Mouse (Mus musculus) hindbrain, embryonic 13.5 days (tissue): ENCODE results near the gene Itga9. TPM values are rescaled to one million over a fixed set of nuclear protein-coding genes. Genes with fewer than 3 reads are reported as not detected.

Experiments
- ATAC-seq: fragments of 200-750 bp; cut with Nextera tagmentation; 2 replicates; pipeline ENCODE4 v1.8.0; 2017; ENCODE audit warnings: moderate TSS enrichment; ENCODE audit not compliant: low FRiP score
- H3K27ac ChIP-seq: fragments of 300-500 bp; sonication (generic); 2 replicates; pipeline ENCODE4 v1.5.1; 2015; ENCODE audit warnings: inconsistent platforms, mild to moderate bottlenecking, moderate library complexity
- H3K27me3 ChIP-seq: fragments of 300-500 bp; sonication (generic); 2 replicates; pipeline ENCODE4 v1.6.1; 2015; ENCODE audit warnings: mild to moderate bottlenecking, inconsistent platforms
- H3K36me3 ChIP-seq: fragments of 300-500 bp; sonication (generic); 2 replicates; pipeline ENCODE4 v1.6.1; 2015; ENCODE audit warnings: mild to moderate bottlenecking, inconsistent platforms
- H3K4me1 ChIP-seq: fragments of 300-500 bp; sonication (generic); replicated peaks from 2 replicates; pipeline ENCODE4 v1.6.1; 2015; ENCODE audit warnings: inconsistent platforms
- H3K4me2 ChIP-seq: fragments of 300-500 bp; sonication (generic); 2 replicates; pipeline ENCODE4 v1.6.1; 2015; ENCODE audit warnings: inconsistent platforms, mild to moderate bottlenecking, moderate library complexity
- H3K4me3 ChIP-seq: fragments of 300-500 bp; sonication (generic); 2 replicates; pipeline ENCODE4 v1.5.1; 2015; ENCODE audit warnings: mild to moderate bottlenecking, inconsistent platforms
- H3K9ac ChIP-seq: fragments of 300-500 bp; sonication (generic); 2 replicates; pipeline ENCODE4 v1.6.1; 2015; ENCODE audit warnings: mild to moderate bottlenecking, inconsistent platforms
- H3K9me3 ChIP-seq: fragments of 300-500 bp; sonication (generic); 2 replicates; pipeline ENCODE4 v1.6.1; 2016; ENCODE audit warnings: inconsistent platforms
- WGBS: fragments of 180-500 bp; shearing (Covaris S2); methylation state at CpG from one replicate; pipeline ENCODE4 v1.1.7; 2015; 5-methylcytosine and 5-hydroxymethylcytosine counted together
- polyA plus RNA-seq: library from polyadenylated mRNA; unstranded; fragments of >200 nt; fragmentation: Nextera tagmentation; extraction: Ambion mirVana; gene quantifications from 2 replicates; pipeline ENCODE4 v1.2.1, GENCODE M21; 2015

Itga9 gene
- polyA plus RNA-seq, 1 experiment from 2014 or later: 1.8 TPM

DNA sequence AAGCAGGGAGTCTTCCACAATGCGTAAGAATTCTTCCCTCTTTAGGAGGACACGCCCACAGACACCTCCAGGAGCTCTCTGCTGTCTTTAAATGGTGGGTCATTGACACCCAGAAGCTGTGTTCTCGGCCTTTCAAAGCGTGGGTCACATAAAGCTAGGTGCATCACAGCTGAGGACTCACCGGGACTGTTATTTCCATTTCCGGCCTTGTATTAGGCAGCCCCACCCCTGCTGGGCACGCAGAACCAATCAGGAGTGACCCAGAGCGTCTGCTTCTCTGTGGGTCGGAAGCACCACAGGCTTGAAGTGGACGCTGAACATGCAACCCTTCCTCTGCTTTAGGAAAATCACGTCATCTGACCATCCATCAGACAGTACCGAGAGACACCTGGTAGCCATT, 255.7 kb downstream of the Itga9 start:
- no peak for ATAC-seq
- Histone ChIP-seq H3K27me3 (no peaks in the 10 kb centered on the region), H3K27ac (no peak overlapping the region), H3K4me2 (no peak overlapping the region), H3K9ac (no peak overlapping the region), H3K36me3 (no peaks in the 10 kb centered on the region), H3K4me3 (no peak overlapping the region), H3K9me3 (no peaks in the 10 kb centered on the region), H3K4me1 (peaks cover 16% of the 10 kb centered on the region)
- WGBS: 84% methylated on average over 12 of the region's 12 CpGs

DNA sequence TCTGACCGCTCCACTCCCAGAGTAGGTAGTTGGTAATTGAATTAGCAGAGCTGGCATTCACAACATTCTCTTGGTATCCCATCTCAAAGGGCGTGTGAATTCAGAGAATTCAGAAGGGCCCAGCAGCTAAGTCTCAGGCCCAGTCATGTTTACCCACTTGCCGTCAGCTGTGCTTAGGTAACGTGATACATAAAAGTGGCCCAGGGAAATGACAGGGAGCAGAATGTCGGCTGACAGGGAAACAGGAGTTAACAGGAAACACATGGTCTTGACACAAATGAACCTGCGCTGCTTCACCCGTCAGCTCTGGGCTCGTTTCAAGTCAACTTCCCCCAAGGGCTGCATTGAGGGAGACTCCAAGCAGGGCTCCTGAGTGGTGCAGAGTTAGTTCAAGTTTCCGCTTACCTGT, 256.4 kb downstream of the Itga9 start:
- no peak for ATAC-seq
- no peaks in the 10 kb centered on the region for H3K27me3 ChIP-seq

DNA sequence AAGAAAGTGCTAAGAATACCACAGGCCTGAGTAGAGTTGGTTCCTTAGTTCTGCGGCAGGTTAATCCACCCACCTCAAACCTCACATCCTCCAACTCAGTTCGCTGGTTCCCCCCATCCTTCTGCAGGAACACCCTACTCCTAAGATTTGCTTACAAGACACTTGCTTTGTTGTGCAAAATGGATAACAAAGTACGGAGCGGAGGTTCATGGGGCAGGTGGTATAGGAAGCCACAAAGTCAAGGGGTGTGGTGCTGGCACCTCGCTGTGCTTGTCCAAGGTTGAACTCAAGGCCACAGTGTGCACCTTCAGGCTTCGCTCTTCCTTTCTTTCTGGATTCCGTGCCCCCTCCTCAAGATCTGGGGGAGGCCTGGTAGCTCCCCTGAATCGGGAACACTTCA, 257.0 kb downstream of the Itga9 start:
- no peaks in the 10 kb centered on the region for H3K27me3 ChIP-seq
- no peaks in the 10 kb centered on the region for H3K36me3 ChIP-seq
- peaks cover 16% of the 10 kb centered on the region for H3K4me1 ChIP-seq
- no peaks in the 10 kb centered on the region for H3K9me3 ChIP-seq
- WGBS: 97% methylated on average over 8 of the region's 8 CpGs
- no peak overlapping the region for H3K4me3 ChIP-seq
- no peak overlapping the region for H3K4me2 ChIP-seq
- no peak overlapping the region for H3K9ac ChIP-seq
- ATAC-seq: no peak
- no peak overlapping the region for H3K27ac ChIP-seq

More for the DNA sequence above, 256.4 kb downstream of the Itga9 start:
- Histone ChIP-seq H3K9ac (no peak overlapping the region), H3K9me3 (no peaks in the 10 kb centered on the region), H3K4me3 (no peak overlapping the region), H3K4me1 (peaks cover 16% of the 10 kb centered on the region), H3K4me2 (no peak overlapping the region), H3K27ac (no peak overlapping the region), H3K36me3 (no peaks in the 10 kb centered on the region)
- 73% methylated on average over 9 of the region's 9 CpGs for WGBS

DNA sequence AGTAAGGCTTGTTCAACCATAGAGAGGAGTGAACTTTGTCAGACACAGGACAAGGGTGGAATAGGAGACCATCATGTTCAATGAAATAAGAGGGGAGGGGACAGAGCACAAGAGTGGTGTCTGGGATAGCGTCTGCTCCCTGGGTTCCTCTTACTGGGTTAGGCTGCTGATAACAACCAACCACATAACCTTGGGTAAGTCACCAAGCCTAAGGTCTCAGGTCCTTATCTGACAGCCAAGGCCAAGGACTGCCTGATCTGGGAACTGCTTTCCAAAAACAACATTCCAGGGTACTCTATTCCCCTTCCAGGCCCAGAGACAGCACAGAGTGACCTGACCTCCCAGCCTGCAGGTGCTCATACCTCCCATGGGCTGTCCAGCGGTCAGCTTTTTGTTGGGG, 260.5 kb downstream of the Itga9 start:
- 92% methylated on average over 2 of the region's 2 CpGs for WGBS

DNA sequence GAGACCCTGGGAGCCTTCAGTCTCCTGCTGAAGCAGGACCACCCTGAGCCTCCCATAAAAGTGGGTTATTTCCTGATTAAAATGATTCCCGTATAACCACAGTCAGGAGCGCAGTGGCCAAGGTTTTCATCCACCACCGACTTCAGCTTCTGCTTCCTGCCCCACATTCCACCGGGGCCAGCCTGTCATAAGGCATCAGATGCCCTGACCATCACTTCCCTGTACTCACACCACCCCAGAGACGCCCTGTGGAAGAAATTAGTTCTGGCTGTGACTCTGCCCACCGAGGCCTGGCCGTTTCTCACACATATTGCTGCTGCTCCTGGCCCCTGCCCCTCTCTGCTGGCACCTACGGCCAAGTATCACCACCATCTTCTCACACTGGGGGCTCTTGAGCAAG, 261.4 kb downstream of the Itga9 start:
- Histone ChIP-seq H3K27ac (no peak overlapping the region), H3K9me3 (no peaks in the 10 kb centered on the region), H3K9ac (no peak overlapping the region), H3K27me3 (no peaks in the 10 kb centered on the region), H3K4me2 (no peak overlapping the region), H3K4me1 (no peaks in the 10 kb centered on the region), H3K36me3 (no peaks in the 10 kb centered on the region), H3K4me3 (no peak overlapping the region)
- no peak for ATAC-seq
- 82% methylated on average over 8 of the region's 8 CpGs for WGBS

More for the DNA sequence above, 260.5 kb downstream of the Itga9 start:
- ATAC-seq: no peak
- Histone ChIP-seq H3K27ac (no peak overlapping the region), H3K36me3 (no peaks in the 10 kb centered on the region), H3K4me2 (no peak overlapping the region), H3K27me3 (no peaks in the 10 kb centered on the region), H3K4me1 (0 out of 2 replicates have a peak, but pooled peaks cover 1% of the 10 kb centered on the region), H3K4me3 (no peak overlapping the region), H3K9ac (no peak overlapping the region), H3K9me3 (no peaks in the 10 kb centered on the region)

DNA sequence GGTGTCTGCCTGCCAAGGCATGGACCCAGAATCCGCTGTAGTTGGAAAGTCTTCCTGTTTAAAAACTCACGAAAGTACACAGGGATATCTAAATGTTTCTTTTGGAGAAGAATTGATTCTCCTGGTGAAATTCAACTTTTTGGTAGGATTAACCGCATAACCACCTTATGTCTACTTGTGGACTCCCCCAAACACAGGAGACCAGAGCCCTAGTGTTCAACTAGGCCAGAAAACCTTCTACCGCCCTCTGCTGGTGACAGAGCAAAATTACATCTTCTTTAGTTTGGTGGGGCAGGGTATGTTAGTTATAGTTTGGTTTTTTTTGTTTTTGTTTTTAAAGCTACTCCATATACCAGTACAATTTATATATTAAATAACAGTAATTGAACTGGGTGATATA, 264.6 kb downstream of the Itga9 start:
- H3K4me2 ChIP-seq: no peak overlapping the region
- WGBS: 62% methylated on average over 4 of the region's 4 CpGs
- no peaks in the 10 kb centered on the region for H3K4me1 ChIP-seq
- no peak overlapping the region for H3K27ac ChIP-seq
- ATAC-seq: no peak
- no peaks in the 10 kb centered on the region for H3K36me3 ChIP-seq
- H3K9ac ChIP-seq: no peak overlapping the region
- H3K9me3 ChIP-seq: no peaks in the 10 kb centered on the region
- H3K4me3 ChIP-seq: no peak overlapping the region
- no peaks in the 10 kb centered on the region for H3K27me3 ChIP-seq

DNA sequence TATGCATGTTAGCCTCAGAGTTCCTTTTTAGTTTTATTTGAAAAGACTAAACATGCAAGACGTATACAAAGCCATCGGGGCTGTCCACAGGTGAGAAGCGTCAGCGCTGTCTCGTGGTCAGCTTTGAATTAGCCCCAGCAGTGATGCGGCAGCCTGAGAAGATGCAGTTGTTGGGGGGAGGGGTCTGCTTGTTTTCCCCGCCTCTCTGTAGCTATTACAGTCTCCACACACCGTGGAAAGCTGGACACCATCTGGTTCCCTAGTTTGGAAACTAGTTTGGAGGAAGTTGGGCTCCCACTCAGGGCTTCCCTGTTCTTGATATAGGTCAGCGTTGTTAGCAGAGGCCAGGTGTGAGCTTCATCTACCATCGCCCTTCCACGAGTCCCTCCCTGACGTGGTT, 266.5 kb downstream of the Itga9 start:
- WGBS: 86% methylated on average over 12 of the region's 12 CpGs

DNA sequence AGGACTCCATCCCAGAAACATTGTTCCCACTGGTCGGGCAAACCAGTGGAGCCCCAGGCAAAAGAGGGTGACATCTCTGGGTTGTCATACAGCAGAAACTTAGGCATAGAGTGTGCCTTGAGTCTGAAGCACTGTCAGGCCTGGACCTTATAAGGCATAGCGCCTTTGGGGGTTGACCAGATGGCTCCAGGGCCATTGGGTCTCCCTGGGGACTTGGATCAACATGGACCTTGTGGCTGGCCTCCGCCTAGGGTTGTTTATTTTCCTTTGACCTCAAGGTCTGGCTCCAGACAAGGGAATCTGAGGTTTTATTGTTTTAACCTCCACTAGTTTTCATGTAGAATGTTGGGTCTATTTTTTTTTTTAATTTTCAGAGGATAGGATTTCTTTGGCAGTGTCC, 267.1 kb downstream of the Itga9 start:
- peaks cover 12% of the 10 kb centered on the region for H3K4me1 ChIP-seq
- no peak for ATAC-seq
- no peaks in the 10 kb centered on the region for H3K9me3 ChIP-seq
- H3K9ac ChIP-seq: no peak overlapping the region
- no peak overlapping the region for H3K4me3 ChIP-seq
- no peak overlapping the region for H3K27ac ChIP-seq
- H3K4me2 ChIP-seq: no peak overlapping the region
- no peaks in the 10 kb centered on the region for H3K27me3 ChIP-seq
- WGBS: 77% methylated on average over 3 of the region's 3 CpGs
- H3K36me3 ChIP-seq: no peaks in the 10 kb centered on the region

More for the DNA sequence above, 266.5 kb downstream of the Itga9 start:
- H3K36me3 ChIP-seq: no peaks in the 10 kb centered on the region
- no peak overlapping the region for H3K4me2 ChIP-seq
- H3K9ac ChIP-seq: no peak overlapping the region
- no peak overlapping the region for H3K4me3 ChIP-seq
- no peaks in the 10 kb centered on the region for H3K27me3 ChIP-seq
- no peak overlapping the region for H3K27ac ChIP-seq
- H3K4me1 ChIP-seq: peaks cover 12% of the 10 kb centered on the region
- no peak for ATAC-seq
- H3K9me3 ChIP-seq: no peaks in the 10 kb centered on the region

DNA sequence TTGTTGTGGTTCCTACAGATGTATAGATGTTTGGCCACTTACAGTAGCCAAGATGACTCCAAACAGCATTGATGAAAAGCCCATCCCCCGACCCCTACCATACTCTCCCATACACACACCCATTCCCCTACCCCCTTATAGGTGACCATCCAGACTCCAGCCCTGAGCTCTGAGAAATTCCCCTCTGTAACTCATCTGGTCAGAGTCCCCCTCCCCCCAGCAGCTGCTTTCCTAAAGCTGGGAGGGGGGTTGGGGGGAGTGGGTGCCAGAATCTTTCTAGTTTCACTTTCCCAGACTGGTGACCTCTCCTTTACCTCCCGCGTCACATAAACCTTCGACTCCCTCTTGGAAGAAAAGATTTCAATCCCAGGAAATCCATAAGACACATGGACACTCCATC, 269.2 kb downstream of the Itga9 start:
- Histone ChIP-seq H3K36me3 (no peaks in the 10 kb centered on the region), H3K4me1 (peaks cover 12% of the 10 kb centered on the region), H3K27ac (no peak overlapping the region), H3K4me2 (no peak overlapping the region), H3K27me3 (no peaks in the 10 kb centered on the region), H3K4me3 (no peak overlapping the region), H3K9me3 (no peaks in the 10 kb centered on the region), H3K9ac (no peak overlapping the region)
- ATAC-seq: no peak
- 88% methylated on average over 4 of the region's 4 CpGs for WGBS

DNA sequence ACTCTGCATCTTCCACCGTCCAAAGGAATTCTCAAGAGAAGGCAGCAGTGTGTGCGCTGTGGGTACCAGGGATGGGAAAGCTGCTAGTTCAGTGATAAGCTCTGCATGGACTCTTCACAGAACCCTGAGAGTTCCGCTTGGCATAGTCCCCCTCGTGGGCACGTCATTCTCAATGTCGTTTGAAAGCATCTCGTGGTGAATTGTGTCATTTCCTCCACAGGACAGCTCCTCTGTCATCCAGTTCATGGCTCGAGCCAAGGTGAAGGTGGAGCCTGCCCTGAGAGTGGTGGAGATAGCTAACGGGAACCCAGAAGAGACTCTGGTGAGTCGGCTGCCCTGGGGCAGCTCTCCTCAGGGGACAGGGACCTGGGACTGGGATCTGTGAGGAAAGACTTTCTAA, 270.4 kb downstream of the Itga9 start:
- H3K4me3 ChIP-seq: no peak overlapping the region
- no peaks in the 10 kb centered on the region for H3K9me3 ChIP-seq
- no peak overlapping the region for H3K4me2 ChIP-seq
- 84% methylated on average over 10 of the region's 10 CpGs for WGBS
- no peaks in the 10 kb centered on the region for H3K27me3 ChIP-seq
- peaks cover 12% of the 10 kb centered on the region for H3K4me1 ChIP-seq
- ATAC-seq: no peak
- H3K9ac ChIP-seq: no peak overlapping the region
- H3K27ac ChIP-seq: no peak overlapping the region
- no peaks in the 10 kb centered on the region for H3K36me3 ChIP-seq

DNA sequence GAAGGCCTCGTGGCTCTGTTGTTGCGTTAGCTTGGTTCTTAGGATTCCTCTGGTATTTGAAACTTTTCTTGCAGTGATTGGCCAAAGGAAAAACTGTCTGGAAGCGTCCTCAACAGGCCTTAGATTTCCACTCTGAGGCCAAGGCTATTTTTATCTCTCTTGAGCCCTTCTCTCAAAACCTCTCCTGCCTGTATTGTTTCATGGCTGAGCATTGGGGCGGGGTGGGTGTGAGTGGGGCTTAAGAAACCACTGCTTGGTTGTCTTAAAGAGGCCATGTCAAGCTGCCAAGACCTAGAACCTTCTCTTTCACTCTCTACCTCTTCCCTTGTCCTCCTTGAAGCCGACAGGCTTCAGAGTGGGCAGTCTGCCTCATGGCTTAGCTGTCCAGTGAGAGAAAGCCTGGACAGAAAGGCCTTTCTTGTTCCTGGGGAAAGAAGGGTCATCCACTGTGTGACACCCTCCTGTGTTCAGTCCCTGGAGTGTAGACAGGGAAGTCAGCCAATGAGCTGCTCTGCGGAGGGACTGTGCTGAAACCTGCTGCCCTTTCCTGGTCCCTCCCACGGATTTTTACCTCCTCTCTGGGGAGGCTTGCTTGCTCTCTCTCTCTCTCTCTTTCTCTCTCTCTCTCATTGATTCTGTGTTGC, 271.0 kb downstream of the Itga9 start:
- Histone ChIP-seq H3K9ac (no peak overlapping the region), H3K4me3 (no peak overlapping the region), H3K4me2 (no peak overlapping the region), H3K27ac (no peak overlapping the region), H3K9me3 (no peaks in the 10 kb centered on the region), H3K36me3 (no peaks in the 10 kb centered on the region), H3K4me1 (peaks cover 12% of the 10 kb centered on the region), H3K27me3 (no peaks in the 10 kb centered on the region)
- no peak for ATAC-seq
- 82% methylated on average over 7 of the region's 7 CpGs for WGBS

DNA sequence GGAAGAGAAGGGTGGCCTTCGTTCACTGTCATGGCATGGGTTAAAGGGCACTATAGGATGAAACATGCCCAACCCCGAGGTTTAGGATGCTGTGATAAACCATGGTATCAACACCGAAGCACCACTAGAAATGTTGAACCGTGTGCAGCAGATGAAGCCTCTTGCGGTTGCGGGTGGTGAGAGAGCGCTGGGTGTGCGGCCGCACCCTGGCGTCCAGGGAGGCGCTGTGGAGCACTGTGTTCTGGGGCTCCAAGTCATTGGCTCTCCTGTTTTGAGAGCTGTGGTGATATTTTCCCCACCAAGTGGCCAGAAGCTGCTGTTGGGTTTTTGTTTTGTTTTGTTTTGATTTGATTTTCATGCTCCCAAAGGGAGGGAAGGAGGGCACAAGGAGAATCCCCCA, 272.1 kb downstream of the Itga9 start:
- Histone ChIP-seq H3K27ac (no peak overlapping the region), H3K27me3 (no peaks in the 10 kb centered on the region), H3K9me3 (no peaks in the 10 kb centered on the region), H3K4me2 (no peak overlapping the region), H3K9ac (no peak overlapping the region), H3K4me3 (no peak overlapping the region), H3K4me1 (peaks cover 12% of the 10 kb centered on the region), H3K36me3 (no peaks in the 10 kb centered on the region)
- ATAC-seq: no peak
- 92% methylated on average over 11 of the region's 11 CpGs for WGBS

DNA sequence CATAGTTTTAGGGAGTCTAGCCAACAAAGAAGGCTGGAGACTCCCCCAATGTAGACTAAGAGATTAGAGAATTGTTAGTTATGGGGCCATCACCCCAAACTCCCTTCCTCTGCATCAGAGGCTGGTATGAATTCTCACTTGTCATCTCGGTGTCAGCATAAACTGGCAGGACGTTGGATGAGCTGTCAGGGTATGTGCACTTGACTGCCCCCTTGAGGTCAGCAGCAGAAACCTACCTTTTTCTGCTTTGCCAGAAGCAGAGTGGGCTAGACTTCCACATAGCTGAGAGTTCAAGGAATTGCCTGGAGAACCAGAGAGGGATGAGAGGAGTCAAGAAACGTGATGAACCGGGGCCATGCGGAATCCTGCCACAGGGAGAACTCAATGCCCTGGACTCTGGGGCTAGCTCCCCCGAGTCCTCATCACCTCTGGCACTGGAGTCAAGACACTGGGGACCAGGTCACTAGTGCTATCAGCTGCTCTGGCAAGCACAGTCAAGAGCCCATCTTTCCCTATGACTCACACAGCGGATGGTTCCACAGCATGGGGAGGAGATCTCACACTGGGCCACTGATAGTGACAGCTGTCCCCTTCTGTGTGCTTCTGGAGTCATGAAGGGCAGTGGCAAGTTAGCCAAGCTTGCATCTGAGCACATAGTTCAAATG, 274.9 kb downstream of the Itga9 start:
- H3K9me3 ChIP-seq: no peaks in the 10 kb centered on the region
- H3K4me1 ChIP-seq: peaks cover 10% of the 10 kb centered on the region
- WGBS: 79% methylated on average over 7 of the region's 7 CpGs
- H3K9ac ChIP-seq: no peak overlapping the region
- H3K27me3 ChIP-seq: no peaks in the 10 kb centered on the region
- no peak overlapping the region for H3K4me3 ChIP-seq
- ATAC-seq: no peak
- no peak overlapping the region for H3K4me2 ChIP-seq
- H3K36me3 ChIP-seq: no peaks in the 10 kb centered on the region
- H3K27ac ChIP-seq: no peak overlapping the region
